Mouse (Mus musculus) neural tube, embryonic 14.5 days (tissue): ENCODE results near the gene Gabrr2. TPM values are rescaled to one million over a fixed set of nuclear protein-coding genes. Genes with fewer than 3 reads are reported as not detected.

Source experiments
- ATAC-seq: fragments of 200-750 bp; cut with Nextera tagmentation; 2 replicates; pipeline ENCODE4 v1.8.0; 2017; ENCODE audit warnings: low read depth, mild to moderate bottlenecking, moderate TSS enrichment, moderate library complexity
- H3K27ac ChIP-seq: fragments of 300-500 bp; sonication (generic); 2 replicates; pipeline ENCODE4 v1.5.1; 2014; ENCODE audit warnings: low read depth, mild to moderate bottlenecking, control low read depth, low read length, moderate library complexity, mixed read lengths
- H3K27me3 ChIP-seq: fragments of 300-500 bp; sonication (generic); 2 replicates; pipeline ENCODE4 v1.6.1; 2014; ENCODE audit warnings: low read length; ENCODE audit not compliant: control insufficient read depth, insufficient read depth
- H3K36me3 ChIP-seq: fragments of 300-500 bp; sonication (generic); 2 replicates; pipeline ENCODE4 v1.6.1; 2014; ENCODE audit warnings: low read length, mixed read lengths; ENCODE audit not compliant: control insufficient read depth, insufficient read depth
- H3K4me1 ChIP-seq: fragments of 300-500 bp; sonication (generic); 2 replicates; pipeline ENCODE4 v1.6.1; 2014; ENCODE audit warnings: low read length; ENCODE audit not compliant: control insufficient read depth, insufficient read depth
- H3K4me2 ChIP-seq: fragments of 300-500 bp; sonication (generic); 2 replicates; pipeline ENCODE4 v1.6.1; 2014; ENCODE audit warnings: mild to moderate bottlenecking, low read depth, low read length, control low read depth
- H3K4me3 ChIP-seq: fragments of 300-500 bp; sonication (generic); 2 replicates; pipeline ENCODE4 v1.5.1; 2014; ENCODE audit warnings: low read depth, low read length, control low read depth, mixed read lengths
- H3K9ac ChIP-seq: fragments of 300-500 bp; sonication (generic); replicated peaks from 2 replicates; pipeline ENCODE4 v1.6.1; 2014; ENCODE audit warnings: low read depth, mild to moderate bottlenecking, control low read depth, low read length, mixed read lengths
- H3K9me3 ChIP-seq: fragments of 300-500 bp; sonication (generic); 2 replicates; pipeline ENCODE4 v1.6.1; 2016; ENCODE audit warnings: low read length; ENCODE audit not compliant: control insufficient read depth
- WGBS: fragments of 180-500 bp; shearing (Covaris S2); extraction: QIAGEN DNeasy Blood & Tissue Kit; methylation state at CpG from one replicate; pipeline ENCODE4 v1.1.7; 2014; 5-methylcytosine and 5-hydroxymethylcytosine counted together
- polyA plus RNA-seq: library from polyadenylated mRNA; unstranded; fragments of >200 nt; fragmentation: Nextera tagmentation; extraction: Ambion mirVana; gene quantifications from 2 replicates; pipeline ENCODE4 v1.2.1, GENCODE M21; 2014

The Gabrr2 gene
- polyA plus RNA-seq: 0.25 and 0.50 TPM in 2 replicates

DNA sequence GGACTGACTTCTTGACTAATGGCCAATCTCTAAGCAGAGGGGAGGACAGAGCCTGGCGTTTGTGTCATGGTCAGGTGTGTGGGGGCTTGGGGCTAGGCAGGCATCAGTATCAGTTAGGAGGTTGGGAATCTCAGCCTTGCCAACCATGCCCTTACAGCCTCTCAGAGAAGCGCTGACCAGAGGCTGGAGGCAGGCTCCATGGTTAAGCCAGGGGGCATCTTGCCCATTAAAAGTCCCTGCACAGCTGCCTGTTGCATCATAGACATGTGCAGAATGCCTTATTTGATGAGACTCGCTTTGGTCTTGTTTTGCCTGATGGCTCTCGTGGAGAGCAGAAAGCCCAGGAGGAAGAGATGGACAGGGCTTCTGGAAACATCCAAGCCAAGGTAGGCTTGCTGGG, at the start of gene Gabrr2:
Gene Gabrr2 (plus strand): TSS at position 19 of the 400 bp plus-strand sequence.
- 94% methylated on average over 4 of the region's 4 CpGs for WGBS
- H3K9me3 ChIP-seq: no peaks in the 10 kb centered on the region
- H3K4me1 ChIP-seq: no peaks in the 10 kb centered on the region
- no peak for ATAC-seq
- H3K36me3 ChIP-seq: no peaks in the 10 kb centered on the region
- no peak within 1 kb of the TSS for H3K27ac ChIP-seq
- H3K4me3 ChIP-seq: no peak within 1 kb of the TSS
- H3K4me2 ChIP-seq: no peak within 1 kb of the TSS
- H3K9ac ChIP-seq: no peak within 1 kb of the TSS
- no peaks in the 10 kb centered on the region for H3K27me3 ChIP-seq

DNA sequence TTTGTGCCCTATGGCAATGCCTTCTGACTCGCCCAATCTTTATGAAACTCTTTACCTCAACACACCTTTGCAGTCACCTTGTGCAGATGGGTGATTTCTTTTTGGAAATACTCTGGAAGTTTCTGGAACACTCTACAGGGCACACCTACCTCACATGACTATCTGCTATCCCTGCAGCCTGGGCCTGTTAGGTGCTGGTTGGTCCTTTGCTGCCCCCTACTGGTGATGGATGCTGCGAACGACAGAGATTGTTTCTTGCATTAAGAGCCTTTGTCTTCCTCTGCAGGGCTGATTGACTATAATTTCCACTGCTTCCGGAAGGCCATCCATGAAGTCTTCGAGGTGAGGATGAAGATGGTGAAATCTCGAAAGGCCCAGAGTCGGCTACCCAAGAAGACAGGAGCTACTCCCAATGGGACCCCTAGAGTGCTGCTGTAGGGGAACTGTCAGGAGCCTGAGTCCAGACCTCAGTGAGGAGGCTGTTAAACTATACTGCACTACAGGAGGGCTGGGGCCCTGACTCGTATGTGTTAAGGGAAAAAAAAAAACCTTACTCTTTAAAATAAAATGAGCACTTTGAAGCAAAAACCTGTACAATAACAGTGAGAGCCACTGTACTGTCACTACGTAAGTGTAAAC, 44.3 kb upstream of the Gabrr2 start:
- Histone ChIP-seq H3K9me3 (no peaks in the 10 kb centered on the region), H3K27ac (no peak overlapping the region), H3K9ac (no peak overlapping the region), H3K4me1 (no peaks in the 10 kb centered on the region), H3K4me2 (no peak overlapping the region), H3K36me3 (0 out of 2 replicates have a peak, but pooled peaks cover 5% of the 10 kb centered on the region), H3K4me3 (no peak overlapping the region), H3K27me3 (no peaks in the 10 kb centered on the region)
- WGBS: 55% methylated on average over 9 of the region's 9 CpGs
- ATAC-seq: peak; percentile 94

DNA sequence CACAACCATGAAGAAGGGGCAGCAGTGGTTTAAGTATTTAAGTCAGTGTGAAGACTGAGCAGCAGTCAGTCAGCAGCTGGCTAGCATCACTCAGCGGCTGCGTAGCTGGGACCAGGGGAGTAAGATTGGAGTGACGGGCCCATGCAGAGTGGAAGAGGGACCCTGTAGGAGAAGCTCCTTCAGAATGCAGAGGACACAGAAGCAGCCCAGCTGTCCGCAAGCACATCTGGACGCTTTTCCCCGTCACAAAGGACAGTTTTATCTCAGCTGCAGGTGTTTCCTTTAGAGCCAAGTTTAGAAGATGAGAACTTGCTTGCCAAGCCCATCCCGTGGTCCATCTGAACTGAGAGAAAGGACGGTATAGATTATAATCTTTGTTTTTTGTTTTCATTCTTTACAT, 38.4 kb upstream of the Gabrr2 start:
- Histone ChIP-seq H3K9me3 (no peaks in the 10 kb centered on the region), H3K27me3 (no peaks in the 10 kb centered on the region), H3K4me2 (no peak overlapping the region), H3K4me3 (no peak overlapping the region), H3K4me1 (0 out of 2 replicates have a peak, but pooled peaks cover under 1% of the 10 kb centered on the region), H3K9ac (no peak overlapping the region), H3K36me3 (no peaks in the 10 kb centered on the region), H3K27ac (no peak overlapping the region)
- ATAC-seq: no peak
- WGBS: 88% methylated on average over 8 of the region's 8 CpGs

DNA sequence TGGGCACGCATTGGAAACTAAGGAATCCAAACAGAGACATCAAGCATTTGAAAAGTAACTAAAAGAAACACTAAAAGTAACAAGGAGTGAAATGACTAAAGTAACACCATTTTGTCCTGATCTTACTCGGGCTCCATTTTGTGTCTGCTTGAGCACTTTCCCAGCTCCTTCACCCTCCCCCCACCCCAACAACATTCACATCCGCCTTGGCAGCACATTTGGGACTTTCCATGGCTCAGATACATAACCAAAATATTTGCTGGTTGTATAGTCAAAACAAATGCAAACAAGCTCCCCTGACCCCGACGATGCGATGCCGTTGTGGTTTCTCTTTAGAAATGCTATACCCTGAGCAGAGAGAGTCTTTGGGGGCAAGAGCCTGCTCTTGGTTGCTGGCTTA, 33.7 kb upstream of the Gabrr2 start:
- Histone ChIP-seq H3K9ac (no peak overlapping the region), H3K27me3 (no peaks in the 10 kb centered on the region), H3K36me3 (no peaks in the 10 kb centered on the region), H3K4me3 (no peak overlapping the region), H3K9me3 (no peaks in the 10 kb centered on the region), H3K27ac (no peak overlapping the region), H3K4me2 (no peak overlapping the region), H3K4me1 (peaks cover 23% of the 10 kb centered on the region)
- ATAC-seq: no peak
- WGBS: 96% methylated on average over 7 of the region's 7 CpGs

DNA sequence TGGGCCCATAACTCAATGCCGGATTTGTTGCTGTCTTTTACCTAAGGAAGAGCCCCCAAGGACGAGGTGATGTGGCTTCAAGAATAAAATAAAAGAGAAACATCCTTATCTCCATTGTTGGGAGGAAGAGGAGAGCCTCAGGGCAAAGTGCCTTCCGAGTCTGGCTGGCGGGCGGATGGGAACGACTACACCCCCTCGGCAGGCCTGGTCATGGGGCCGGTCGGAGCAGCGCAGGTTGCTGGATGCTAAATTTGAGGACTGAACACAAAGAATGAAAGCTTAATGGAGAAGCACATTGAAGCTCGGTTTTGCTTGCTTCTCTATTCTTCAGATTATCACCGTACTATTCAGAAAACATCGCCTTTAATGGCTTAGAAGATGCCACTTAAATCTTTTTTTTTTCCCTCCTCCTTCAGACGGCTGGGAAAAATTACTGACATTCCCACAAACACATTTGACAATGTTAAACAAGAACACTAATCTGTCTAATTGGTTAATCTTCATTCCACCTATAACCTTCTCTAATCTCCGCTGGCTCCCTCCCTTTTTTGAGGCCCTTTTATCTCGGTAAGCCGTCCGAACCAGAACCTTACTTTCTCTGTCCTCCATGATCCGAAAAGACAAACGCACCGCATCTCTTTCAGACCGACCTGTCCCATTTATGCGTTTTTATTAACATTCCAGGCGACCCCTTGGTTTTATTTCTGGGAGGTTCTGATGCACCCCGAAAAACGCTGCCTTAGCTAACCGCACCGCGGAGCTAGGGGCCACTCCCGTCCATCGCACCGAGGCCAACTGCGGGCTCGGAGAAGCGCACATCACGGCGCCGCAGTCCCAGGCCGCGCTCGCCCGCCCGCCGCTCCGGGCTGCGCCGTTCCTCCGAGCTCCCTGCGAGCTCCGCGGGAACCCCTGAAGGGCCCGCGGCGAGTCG, 32.3 kb upstream of the Gabrr2 start:
- no peaks in the 10 kb centered on the region for H3K27me3 ChIP-seq
- H3K4me3 ChIP-seq: peak overlapping the region; percentile 91
- peak; percentile 84 for ATAC-seq
- H3K36me3 ChIP-seq: no peaks in the 10 kb centered on the region
- peak overlapping the region; percentile 78 for H3K4me2 ChIP-seq
- H3K9ac ChIP-seq: peak overlapping the region; percentile 98
- peak overlapping the region; percentile 99 for H3K27ac ChIP-seq
- 1% methylated on average over 52 of the region's 55 CpGs for WGBS
- no peaks in the 10 kb centered on the region for H3K9me3 ChIP-seq
- peaks cover 24% of the 10 kb centered on the region for H3K4me1 ChIP-seq

DNA sequence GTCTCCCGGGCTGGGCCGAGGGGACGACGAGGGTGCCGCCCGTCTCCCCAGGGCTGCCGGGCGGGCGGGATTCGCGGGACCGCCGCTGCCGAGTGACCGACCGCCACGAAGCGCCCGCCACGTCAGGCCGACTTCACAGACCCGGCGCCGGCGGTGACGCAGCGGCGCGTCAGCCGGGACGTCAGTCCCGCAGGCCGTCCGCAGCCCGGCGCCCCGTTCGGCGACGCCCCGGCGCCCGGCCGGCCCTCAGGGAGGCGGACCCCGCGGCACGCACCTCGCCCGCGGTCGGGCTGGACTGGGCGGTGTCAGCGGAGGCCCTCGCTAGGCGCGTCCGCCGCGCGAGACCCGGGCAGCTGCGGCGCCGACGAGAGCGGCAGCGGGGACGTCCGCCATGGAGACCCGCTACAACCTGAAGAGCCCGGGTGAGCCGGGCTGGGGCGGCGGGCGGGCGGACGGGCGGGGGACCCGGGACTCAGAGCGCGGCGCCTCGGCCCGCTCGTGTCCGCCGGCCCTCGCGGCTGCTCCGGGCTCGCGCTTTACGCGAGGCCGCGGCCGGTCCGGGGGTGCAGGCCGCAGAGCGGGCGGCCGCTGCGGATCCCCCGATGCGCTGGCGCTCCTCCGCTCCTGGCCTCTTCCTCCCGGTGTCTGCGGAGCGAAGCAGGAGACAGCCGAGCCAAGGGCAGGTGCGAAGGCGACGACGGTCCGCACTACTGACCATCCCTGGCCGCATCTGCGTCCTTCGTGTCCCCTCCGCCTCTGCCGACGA, 31.4 kb upstream of the Gabrr2 start, which contains the start of gene Ube2j1:
Gene Ube2j1 (plus strand): TSS at position 222 of the 766 bp plus-strand sequence.
- peak within 1 kb of the TSS; percentile 78 for H3K4me2 ChIP-seq
- peak within 1 kb of the TSS; percentile 98 for H3K9ac ChIP-seq
- H3K9me3 ChIP-seq: no peaks in the 10 kb centered on the region
- peak within 1 kb of the TSS; percentile 99 for H3K27ac ChIP-seq
- WGBS: under 1% methylated on average over 76 of the region's 123 CpGs
- ATAC-seq: peak; percentile 98
- H3K36me3 ChIP-seq: no peaks in the 10 kb centered on the region
- no peaks in the 10 kb centered on the region for H3K27me3 ChIP-seq
- H3K4me3 ChIP-seq: peak within 1 kb of the TSS; percentile 91
- peaks cover 24% of the 10 kb centered on the region for H3K4me1 ChIP-seq

DNA sequence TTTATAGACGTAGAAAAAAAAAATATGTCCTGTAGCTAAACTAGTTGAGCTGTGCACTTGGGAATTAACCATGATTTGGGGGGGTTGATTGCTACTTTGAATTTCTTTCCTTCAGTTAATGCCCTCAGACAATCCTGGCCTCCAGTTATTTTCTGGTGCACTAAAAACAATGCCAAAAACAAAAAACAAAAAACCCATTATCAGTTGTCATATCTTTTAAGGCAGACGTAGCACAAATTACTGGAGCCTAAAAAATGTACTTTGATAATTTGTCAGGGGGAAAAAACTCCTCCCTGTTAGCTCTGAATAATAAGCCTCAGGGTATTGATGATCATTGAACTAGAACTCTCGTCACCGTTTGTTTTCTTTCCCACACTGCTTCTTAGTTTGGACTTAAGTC, 30.8 kb upstream of the Gabrr2 start:
- peak overlapping the region; percentile 99; the same call in 1 of the 2 replicates for H3K27ac ChIP-seq
- no peaks in the 10 kb centered on the region for H3K27me3 ChIP-seq
- peak overlapping the region; percentile 78 for H3K4me2 ChIP-seq
- peaks cover 24% of the 10 kb centered on the region for H3K4me1 ChIP-seq
- peak overlapping the region; percentile 98 for H3K9ac ChIP-seq
- WGBS: 7% methylated on average over 4 of the region's 4 CpGs
- no peaks in the 10 kb centered on the region for H3K36me3 ChIP-seq
- no peak for ATAC-seq
- H3K4me3 ChIP-seq: peak overlapping the region; percentile 91
- no peaks in the 10 kb centered on the region for H3K9me3 ChIP-seq

DNA sequence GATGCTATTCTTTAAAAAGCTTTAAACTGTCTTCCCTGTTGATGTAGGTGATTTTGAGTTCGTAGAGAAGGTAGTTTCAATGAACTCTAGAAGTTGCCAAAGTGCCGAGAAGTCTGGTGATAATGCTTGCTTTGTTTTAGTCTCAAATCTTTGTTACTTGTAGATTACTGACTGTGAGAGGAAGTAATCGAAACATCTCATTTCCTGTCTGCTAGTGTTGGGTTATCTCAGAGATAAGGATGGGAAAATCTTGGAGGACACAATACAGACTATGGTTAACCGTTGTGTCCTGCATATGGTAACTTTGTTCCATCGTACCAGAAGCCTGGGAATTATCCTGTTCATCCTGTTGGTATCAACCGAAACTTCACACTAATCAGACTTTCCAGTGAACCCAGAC, 29.3 kb upstream of the Gabrr2 start:
- H3K27me3 ChIP-seq: no peaks in the 10 kb centered on the region
- H3K4me1 ChIP-seq: peaks cover 24% of the 10 kb centered on the region
- H3K9ac ChIP-seq: no peak overlapping the region
- no peak overlapping the region for H3K4me3 ChIP-seq
- no peak overlapping the region for H3K4me2 ChIP-seq
- no peak overlapping the region for H3K27ac ChIP-seq
- peaks cover 5% of the 10 kb centered on the region; the same call in 1 of the 2 replicates for H3K36me3 ChIP-seq
- no peaks in the 10 kb centered on the region for H3K9me3 ChIP-seq
- ATAC-seq: no peak
- 89% methylated on average over 6 of the region's 6 CpGs for WGBS
